Mouse (Mus musculus): ENCODE data around the gene Crk.
A peak's percentile ranks its signal among the peaks of the same experiment; 100 is the strongest.

Gene Crk

GRCm38 (mm10) chr11:75678747-75679438, at the start of gene Crk:
Gene Crk (plus strand): TSS chr11:75679259.
- peak; percentile 98 for DNase-seq (ENCODE audit: low spot score)

DNA sequence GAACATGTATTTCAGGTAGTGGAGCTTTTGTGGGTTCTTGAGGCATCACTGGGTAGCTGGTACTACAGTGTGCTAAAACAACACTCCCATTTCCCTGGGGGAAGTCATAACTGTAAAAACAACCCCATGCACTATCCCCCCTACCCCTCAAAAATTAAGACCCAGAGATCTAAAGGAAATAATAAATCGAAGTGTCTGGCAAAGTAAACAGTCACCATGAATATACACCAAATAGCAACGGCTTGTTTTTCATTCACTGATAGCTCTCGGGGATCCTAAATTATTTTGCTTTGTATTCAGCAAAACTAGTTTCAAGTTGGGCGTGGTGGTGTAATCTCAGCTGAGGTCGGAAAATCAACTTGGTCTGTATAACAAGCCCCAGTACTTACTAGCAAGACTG, 49.0 kb upstream of the Crk start:
- DNase-seq (ENCODE audit: low spot score) = no peak

- peak; percentile 97 for DNase-seq (ENCODE audit: low spot score)
Measured at GRCm38 (mm10) chr11:75630645-75631229, 48.3 kb upstream of the Crk start, which contains the start of gene Inpp5k. Gene Inpp5k (plus strand): TSS chr11:75630988.

DNA sequence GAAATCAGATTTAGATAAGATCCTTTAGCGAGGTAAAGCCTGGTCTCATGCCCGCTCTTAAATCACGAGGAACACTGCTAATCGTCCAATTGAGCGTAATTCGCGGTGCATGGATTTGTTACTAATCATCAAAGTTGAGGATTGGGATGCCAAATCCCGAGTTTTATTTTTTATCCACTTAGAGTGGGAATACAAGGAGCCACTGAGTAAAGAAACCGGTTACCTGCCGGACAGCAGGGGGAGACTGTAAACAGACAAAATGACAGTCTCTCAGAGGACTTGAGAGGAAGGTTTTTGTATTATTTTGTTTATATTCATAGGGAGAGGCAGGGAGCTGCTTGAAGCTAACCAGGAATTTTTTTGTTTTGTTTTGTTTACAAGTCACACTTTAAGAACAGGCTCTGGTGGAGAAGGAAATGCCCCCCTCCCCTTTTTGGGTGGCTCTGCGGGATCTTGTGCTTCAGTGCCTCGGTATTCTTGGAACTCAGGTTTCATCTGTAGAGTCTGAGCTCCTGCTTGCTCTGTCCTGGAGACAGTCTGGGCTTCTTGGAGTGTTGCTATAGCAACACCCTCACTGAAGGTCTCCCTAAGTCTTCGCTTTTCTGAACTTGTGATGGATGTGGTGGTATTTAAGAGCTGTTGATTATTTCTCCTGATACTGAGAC, 47.4 kb upstream of the Crk start:
- DNase-seq (ENCODE audit: low spot score) = peak; percentile 62

GRCm38 (mm10) chr11:75632921-75633320, 46.1 kb upstream of the Crk start:
- no peak for DNase-seq (ENCODE audit: low spot score)

GRCm38 (mm10) chr11:75634801-75635200, 44.3 kb upstream of the Crk start:
- no peak for DNase-seq (ENCODE audit: low spot score)

GRCm38 (mm10) chr11:75635315-75635714, 43.7 kb upstream of the Crk start:
- peak; percentile 53 for DNase-seq (ENCODE audit: low spot score)

GRCm38 (mm10) chr11:75643323-75643722, 35.7 kb upstream of the Crk start:
- DNase-seq (ENCODE audit: low spot score) = no peak

GRCm38 (mm10) chr11:75644684-75645083, 34.4 kb upstream of the Crk start:
- no peak for DNase-seq (ENCODE audit: low spot score)

DNA sequence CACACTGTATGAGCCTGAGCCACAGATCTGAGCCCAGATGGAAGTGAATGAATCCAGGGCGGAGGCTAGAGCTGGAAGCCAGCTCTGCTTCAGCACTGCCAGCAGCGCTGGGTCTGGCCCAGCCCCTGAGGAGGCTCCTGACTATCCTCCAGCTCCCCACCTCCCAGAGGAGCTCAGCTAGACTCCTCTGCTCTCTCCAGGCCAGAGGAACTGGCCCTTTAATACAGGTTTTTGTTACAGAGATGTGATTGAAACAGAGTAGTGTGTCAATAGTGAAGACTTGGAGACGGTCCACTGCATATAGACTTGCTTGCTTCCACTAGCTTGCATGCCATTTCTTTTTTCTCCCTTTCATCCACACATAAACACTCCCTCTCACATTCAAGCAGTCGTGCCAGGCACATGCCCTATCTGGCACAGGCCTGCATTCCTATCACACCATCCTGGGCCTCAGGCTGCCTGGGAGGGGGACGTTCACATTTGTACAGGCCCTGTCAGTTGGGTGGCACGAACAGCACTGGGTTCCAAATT, 31.3 kb upstream of the Crk start:
- peak; percentile 89 for DNase-seq (ENCODE audit: low spot score)

- no peak for DNase-seq (ENCODE audit: low spot score)
Measured at GRCm38 (mm10) chr11:75649155-75649561, 29.9 kb upstream of the Crk start.

DNA sequence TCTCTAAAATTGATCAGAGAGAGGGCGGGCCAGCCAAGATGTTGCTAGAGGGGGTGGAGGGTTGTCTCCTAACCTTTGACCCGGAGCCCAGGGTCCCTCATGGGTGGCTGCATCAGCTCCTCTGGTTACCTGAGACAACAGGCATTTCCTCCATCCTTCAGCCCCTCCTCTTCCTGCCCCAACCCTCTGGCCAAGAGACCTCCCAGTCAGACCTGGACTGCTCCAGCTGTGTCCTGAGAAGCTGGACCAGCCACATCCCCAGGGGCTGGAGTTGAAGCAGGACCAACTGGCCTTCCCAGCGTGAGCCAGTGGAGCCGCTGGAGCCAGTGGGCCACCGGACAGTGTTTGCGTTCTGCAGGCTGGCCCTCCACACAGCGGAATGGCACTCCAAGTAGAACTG, 28.7 kb upstream of the Crk start, which contains the start of gene Myo1c:
Myo1c (plus strand) TSS at position 194 of the 400 bp plus-strand sequence.
- peak; percentile 48 for DNase-seq (ENCODE audit: low spot score)

GRCm38 (mm10) chr11:75650958-75651425, 28.1 kb upstream of the Crk start:
- DNase-seq (ENCODE audit: low spot score) = no peak

DNA sequence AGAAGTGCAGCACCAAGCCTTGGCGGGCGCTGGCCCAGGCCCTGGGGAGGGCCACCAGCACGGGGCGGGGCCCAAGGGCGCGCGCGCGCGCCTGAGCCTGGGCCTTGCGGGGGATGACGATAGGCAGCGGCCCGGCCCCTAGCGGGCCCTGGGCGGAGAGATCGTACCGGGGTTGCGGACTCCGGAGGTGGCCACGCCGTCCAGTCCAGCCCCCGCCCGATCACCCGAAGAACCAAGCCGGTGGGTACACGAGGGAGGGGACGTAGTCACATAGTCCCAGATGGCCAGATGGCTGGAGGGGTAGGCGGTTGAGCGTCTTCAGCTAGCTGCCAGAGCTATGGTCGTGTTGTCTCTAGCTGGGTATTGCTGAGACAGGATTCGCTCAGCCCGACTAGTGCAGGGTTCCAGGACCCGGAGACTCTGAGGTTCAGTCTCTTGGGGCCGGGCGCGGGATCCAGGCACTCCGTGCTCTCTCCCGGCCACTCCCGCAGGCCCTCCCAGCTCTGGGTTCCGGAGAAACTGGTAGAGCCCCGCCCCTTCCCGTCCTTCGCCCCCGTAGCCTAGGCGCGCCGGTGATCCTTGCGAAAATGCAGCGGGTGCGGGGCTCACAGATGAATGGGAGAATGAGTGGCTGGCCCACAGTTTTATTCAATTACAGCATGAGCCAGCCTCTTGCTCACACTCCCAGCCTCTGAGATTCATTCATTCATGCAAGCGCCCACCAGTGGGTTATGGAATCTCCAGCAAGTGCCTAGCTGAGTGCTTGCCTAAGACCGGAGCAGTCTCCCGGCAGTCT, 27.4 kb upstream of the Crk start:
- peak; percentile 78 for DNase-seq (ENCODE audit: low spot score)

DNA sequence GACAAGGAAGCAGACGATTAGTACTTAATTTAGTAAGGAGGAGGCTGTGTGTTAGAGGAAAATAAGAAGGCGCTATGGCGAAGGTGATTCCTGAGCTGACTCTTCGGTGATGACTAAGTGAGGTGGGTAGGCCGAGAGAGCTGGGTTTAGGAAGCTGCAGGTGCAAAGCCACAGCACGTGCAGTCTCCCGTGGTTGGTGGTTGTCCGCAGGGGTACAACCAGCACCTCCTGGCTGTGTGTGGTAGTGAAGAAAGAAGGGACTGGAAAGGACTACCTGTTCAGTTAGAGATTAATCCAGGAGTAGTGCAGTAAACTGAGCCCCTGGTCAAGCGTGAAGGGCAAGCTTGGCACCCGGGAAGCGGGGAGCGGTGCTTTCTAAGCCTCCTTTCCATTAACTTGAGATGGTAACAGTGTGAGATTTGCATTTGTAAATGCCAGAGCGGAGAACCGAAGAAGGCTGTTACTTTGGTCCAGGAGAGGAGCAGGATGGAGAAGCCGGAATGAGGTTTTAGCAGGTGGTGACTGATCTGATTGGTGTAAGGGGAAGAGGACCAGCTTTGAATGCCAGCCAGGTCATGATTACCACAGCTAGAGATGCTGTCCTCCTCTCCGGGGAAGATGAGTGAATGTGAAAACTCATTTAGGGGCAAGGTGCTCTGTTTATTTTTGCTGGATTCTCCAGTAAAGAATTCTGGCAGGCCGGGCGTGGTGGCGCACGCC, 26.7 kb upstream of the Crk start:
- DNase-seq (ENCODE audit: low spot score) = no peak

DNA sequence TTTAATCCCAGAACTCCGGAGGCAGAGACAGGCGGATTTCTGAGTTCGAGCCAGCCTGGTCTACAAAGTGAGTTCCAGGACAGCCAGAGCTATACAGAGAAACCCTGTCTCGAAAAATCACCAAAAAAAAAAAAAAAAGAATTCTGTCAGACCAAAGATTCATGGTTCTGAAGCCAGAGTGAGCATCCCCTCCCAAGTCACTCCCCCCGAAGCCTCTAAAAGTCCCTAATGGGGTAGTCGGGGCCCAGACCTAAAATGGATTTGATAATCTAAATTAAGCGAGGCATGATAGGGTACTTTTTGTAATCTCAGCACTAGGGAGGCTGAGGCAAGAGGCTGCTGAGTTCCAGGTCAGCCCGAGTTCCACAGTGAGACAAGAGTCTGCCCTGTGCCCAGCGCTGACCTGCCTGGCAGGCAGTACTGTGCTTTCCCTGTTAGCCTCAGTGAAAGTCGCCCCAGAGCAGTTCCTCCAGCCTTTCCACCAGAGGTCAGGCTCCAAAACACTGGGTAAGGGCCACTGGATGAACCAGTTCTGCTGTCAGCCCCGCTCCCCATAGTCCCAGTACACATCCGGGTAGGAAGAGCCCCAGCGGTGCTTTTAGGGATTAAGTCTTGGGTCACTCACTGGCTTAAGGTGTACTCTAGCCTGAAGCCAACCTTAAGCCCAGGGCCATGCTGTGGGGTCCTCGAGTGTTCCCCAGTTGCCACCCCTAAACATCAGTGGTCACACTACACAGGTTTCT, 25.9 kb upstream of the Crk start:
- DNase-seq (ENCODE audit: low spot score) = peak; percentile 81

DNA sequence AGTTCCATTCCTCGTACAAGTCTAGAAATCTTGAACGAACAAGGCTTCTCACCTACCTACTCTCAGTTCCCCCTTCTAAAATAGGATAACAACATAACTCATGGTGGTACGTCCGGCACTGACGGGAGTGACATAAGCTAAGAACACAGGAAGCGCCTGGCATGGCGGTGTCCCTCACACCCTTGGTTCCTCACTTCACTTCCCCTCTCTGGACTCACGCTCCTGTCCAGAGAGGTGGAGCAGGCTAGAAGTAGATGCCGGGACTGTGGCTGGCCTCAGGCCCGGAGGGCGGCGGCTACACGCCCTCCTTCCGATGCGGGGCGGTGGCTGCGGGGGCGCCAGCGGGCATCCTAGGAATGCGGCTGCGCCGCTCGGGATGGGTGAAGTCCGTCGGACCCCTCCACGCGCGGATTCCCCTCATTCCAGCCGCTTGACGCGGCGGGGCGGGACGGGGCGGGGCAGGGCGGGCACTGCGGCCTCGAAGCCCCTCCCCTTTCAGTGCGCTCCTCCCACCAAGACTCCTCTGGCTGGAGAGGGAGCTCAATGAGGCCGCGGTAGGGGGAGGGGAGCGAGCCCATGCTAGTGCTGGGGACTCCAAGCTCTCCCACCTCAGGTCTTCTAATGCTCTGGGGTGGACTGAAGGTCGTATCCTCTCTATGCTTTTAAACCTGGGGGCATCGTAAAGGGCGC, 25.1 kb upstream of the Crk start:
- DNase-seq (ENCODE audit: low spot score) = peak; percentile 70

DNA sequence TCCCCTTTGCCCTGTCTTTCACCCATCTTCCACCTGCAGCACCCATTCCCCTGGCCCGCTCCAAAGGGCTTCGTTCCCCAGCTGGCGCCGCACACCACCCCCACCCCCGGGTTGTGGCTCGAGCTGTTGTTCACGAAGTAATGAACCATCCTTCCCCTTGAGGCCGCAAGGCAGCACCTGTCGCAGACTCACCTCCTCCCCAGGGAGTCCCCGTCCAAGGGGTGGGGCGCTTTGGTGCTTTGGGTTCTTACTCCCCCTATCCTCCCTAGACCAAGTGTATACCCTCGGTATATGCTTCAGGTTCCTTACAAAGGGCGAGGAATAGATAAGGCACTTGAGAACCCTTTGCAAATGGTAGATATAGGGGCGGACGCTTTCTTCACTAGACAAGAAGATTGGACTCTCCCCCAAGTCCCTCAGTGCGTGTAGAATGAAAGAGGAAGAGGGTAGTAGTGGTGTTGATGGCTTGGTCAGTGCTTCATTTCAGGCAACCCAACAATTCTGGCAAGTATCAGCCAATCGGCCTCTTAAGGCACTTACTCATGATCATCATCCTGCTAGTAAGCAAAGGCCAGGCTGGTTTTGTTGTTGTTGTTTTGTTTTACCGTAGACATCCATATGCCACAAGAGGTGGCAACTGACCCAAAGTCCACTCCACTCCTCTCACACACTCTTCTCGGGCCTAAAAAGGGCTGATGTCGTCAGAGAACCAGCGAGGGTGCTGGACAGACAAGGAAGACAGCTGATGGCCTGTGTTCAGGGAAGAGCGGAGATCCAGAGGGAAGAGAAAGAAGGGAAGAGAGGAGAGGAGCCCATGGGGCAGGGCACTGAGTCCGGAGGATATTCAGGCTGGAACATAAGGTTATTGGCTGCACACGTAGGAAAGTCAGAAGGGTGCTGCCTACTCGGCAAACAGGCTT, 24.3 kb upstream of the Crk start:
- DNase-seq (ENCODE audit: low spot score) = peak; percentile 41

Data from adipocyte (in vitro differentiated cells).